Mouse (Mus musculus): ENCODE measurements around the gene Tns1.

- TF ChIP-seq CTCF (conservative IDR thresholded peaks at IDR 0.05; ENCODE audit: insufficient read depth, insufficient read length, low read depth, low read length) (no peak), POLR2A (IDR thresholded peaks at IDR 0.05; ENCODE audit: low read depth, low read length) (no peak)
Observed at GRCm38 (mm10) chr1:73955259-73955842, 168.9 kb downstream of the Tns1 start.
